Comparison of ENCODE assay signal across 7 mouse cellular contexts in the genomic region with DNA sequence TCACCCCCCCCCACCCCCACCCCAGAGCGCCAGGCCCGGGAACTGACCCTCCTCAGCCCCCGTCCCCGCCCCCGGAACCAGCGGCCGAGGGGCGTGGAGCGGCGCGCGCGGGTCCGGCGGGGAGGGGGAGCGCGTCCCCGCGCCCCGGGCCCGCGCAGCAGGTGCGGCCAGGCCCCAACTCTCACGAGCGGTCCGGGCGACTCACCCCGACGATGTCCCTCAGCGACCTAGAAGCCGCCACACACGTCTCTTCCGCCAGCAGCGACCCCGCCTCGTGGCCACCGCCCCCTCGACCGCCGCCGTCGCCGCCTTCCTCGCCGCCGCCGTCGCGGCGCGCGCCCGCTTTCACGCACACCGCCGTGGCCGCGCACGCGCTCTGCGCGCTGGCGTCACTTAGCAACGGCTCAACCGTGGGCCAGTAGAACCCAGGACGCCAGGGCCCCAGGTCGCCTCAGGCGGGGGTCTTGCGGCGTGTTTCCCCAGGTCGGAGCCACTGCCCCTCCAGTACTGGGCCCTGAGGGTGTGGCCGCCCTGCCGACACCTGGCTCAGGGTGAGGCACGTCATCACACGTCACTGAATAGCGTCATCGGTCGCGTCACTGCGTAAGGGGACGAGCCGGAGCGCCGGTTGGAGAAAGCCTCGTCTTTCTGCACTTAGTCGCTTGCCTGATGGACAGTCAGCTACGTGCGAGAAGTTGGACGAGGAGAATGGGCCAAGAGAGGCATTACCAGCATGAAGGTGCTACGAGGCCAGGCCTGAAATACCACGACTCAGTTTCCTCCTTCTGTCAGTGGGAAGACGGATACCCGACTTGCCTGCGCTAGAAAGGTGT. TPM values are rescaled to one million over a fixed set of nuclear protein-coding genes. Genes with fewer than 3 reads are reported as not detected.
DNase-seq lines count a peak whose midpoint lies in the region; ATAC-seq lines count a peak whose summit lies in the region.

TSS of gene Btbd9 (minus strand) at position 548 of the 833 bp plus-strand sequence.

- peak within 1 kb of the TSS; percentile 88 for H3K27ac ChIP-seq in intestine, embryonic 15.5 days
- H3K27ac ChIP-seq in midbrain, embryonic 10.5 days (replicated peaks): peak within 1 kb of the TSS; percentile 96

- H3K4me2 ChIP-seq in intestine, embryonic 15.5 days (replicated peaks): peak within 1 kb of the TSS; percentile 78

- peak; percentile 95 for ATAC-seq in intestine, embryonic 15.5 days

- DNase-seq in adrenal gland, adult 18-20 months (ENCODE audit: low spot score in 2 of 2): peak; percentile 95 to 99
- DNase-seq in embryo, embryonic 11 days: peak; percentile 95
- DNase-seq in gastrocnemius, postnatal 36 days: peak; percentile 87 to 97
- DNase-seq in left cerebral cortex, postnatal 25 days (ENCODE audit: low spot score in 2 of 2): peak; percentile 97 to 99
- peak; percentile 89 for DNase-seq in midbrain, embryonic 10.5 days (ENCODE audit: low spot score)
- DNase-seq in right cerebral cortex, postnatal 4 days: peak; percentile 94

- H3K9ac ChIP-seq in intestine, embryonic 15.5 days: peak within 1 kb of the TSS; percentile 73

- no peaks in the 10 kb centered on the region for H3K27me3 ChIP-seq in intestine, embryonic 15.5 days (replicated peaks)
- no peaks in the 10 kb centered on the region for H3K27me3 ChIP-seq in midbrain, embryonic 10.5 days (ENCODE audit: low read depth, poor library complexity, severe bottlenecking)

- under 1% methylated on average over 89 of the region's 94 CpGs for WGBS in intestine, embryonic 15.5 days
- under 1% methylated on average over 74 of the region's 94 CpGs for WGBS in midbrain, embryonic 10.5 days

- H3K4me3 ChIP-seq in intestine, embryonic 15.5 days (replicated peaks): peak within 1 kb of the TSS; percentile 83
- H3K4me3 ChIP-seq in midbrain, embryonic 10.5 days: peak within 1 kb of the TSS; percentile 84

- H3K4me1 ChIP-seq in intestine, embryonic 15.5 days (replicated peaks): peaks cover 8% of the 10 kb centered on the region
- peaks cover 31% of the 10 kb centered on the region for H3K4me1 ChIP-seq in midbrain, embryonic 10.5 days

- no peaks in the 10 kb centered on the region for H3K36me3 ChIP-seq in intestine, embryonic 15.5 days
- H3K36me3 ChIP-seq in midbrain, embryonic 10.5 days: no peaks in the 10 kb centered on the region

- intact Hi-C loops in gastrocnemius, postnatal 36 days (cut with DNase I): no loop called here
- intact Hi-C loops in left cerebral cortex, postnatal 25 days (cut with DNase I): loop anchor here (2.0 kb wide), 2 partner anchors 51 to 107 kb away; no protein-coding TSS in a partner anchor

- no peaks in the 10 kb centered on the region for H3K9me3 ChIP-seq in intestine, embryonic 15.5 days
- no peaks in the 10 kb centered on the region for H3K9me3 ChIP-seq in midbrain, embryonic 10.5 days (replicated peaks)

RNA-seq across cellular contexts. Expression of gene Btbd9, which starts in this region (rescaled TPM):
- 10 to 100 TPM; 52.2 to 81.3 TPM for total RNA-seq in adrenal gland, adult 18-20 months (2021)
- total RNA-seq in gastrocnemius, postnatal 36 days (2021): 10 to 100 TPM; 10.1 to 10.7 TPM
- polyA plus RNA-seq in intestine, embryonic 15.5 days (2015; fragmentation: Nextera tagmentation; extraction: Ambion mirVana): 52.8 and 53.1 TPM in 2 replicates
- 100 to 1,000 TPM in 1 of 2 experiments, 10 to 100 TPM in 1; 95.6 to 106 TPM for total RNA-seq in left cerebral cortex, postnatal 25 days (2021)
- 63.0 and 74.5 TPM in 2 replicates for polyA plus RNA-seq in midbrain, embryonic 10.5 days (2016; fragmentation: Nextera tagmentation; extraction: Ambion mirVana)

Comparison
In these comparisons a context has a peak if more than half of its experiments do, and no peak if none do; other contexts are left out.
1. Peak in every context shown above with its lines: DNase-seq, ATAC-seq, H3K4me3 ChIP-seq and H3K27ac ChIP-seq.
2. RNA of gene Btbd9 (total RNA-seq): 95.6 to 106 TPM in left cerebral cortex, postnatal 25 days and 52.2 to 81.3 TPM in adrenal gland, adult 18-20 months; 10.1 to 10.7 TPM in gastrocnemius, postnatal 36 days; every median in the first group is over 4 times any median in the second.